Mouse (Mus musculus): Measurements from ENCODE around the gene Chil6. TPM values are rescaled to one million over a fixed set of nuclear protein-coding genes. Genes with fewer than 3 reads are reported as not detected.

Gene Chil6
- polyA plus RNA-seq (2012; rRNA removed) = not detected in 2 replicates

DNA sequence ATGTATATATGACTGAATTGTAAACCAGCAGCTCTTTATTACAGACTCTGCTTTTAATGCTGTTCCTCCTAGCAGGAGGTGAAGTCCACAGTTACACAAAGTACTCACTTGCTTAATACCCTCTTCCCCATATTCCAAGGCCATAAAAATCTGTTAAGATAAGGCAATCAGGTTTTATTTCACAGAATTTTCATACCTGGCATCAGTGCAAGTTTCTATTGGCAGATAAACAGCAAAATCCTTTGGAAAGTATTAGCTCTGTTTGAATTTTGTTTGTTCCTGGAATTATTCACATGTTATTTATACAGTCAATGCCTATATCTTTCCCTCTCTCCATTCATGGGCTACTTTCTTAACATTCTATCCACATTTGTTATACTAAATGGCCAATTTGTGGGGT is at the start of gene Chil6:
TSS of gene Chil6 (minus strand) at position 101 of the 400 bp plus-strand sequence.

Other genes with a start within 250 kb of the Chil6 start
- gene Chil3, start 238.6 kb downstream of the Chil6 start, polyA plus RNA-seq (2012; rRNA removed) = 0.08 and 0.09 TPM in 2 replicates
- not detected in 2 replicates for gene Chil4, start 186.7 kb downstream of the Chil6 start, polyA plus RNA-seq (2012; rRNA removed)
- 4.9 and 5.0 TPM in 2 replicates for gene Dennd2d, start 76.2 kb upstream of the Chil6 start, polyA plus RNA-seq (2012; rRNA removed)
- gene Dram2, start 141.6 kb upstream of the Chil6 start, polyA plus RNA-seq (2012; rRNA removed) = 9.2 and 15.5 TPM in 2 replicates
- gene Cept1, start 141.6 kb upstream of the Chil6 start, polyA plus RNA-seq (2012; rRNA removed) = 8.0 and 9.7 TPM in 2 replicates